Mouse (Mus musculus) hindbrain, embryonic 14.5 days (tissue): ENCODE measurements around the gene Fbxo36. TPM values are rescaled to one million over a fixed set of nuclear protein-coding genes. Genes with fewer than 3 reads are reported as not detected.

ENCODE experiments used
- ATAC-seq: fragments of 200-750 bp; cut with Nextera tagmentation; 2 replicates; pipeline ENCODE4 v1.8.0; 2017; ENCODE audit warnings: moderate number of reproducible peaks, mild to moderate bottlenecking, moderate TSS enrichment, moderate library complexity; ENCODE audit not compliant: low FRiP score
- DNase-seq: peaks from one replicate; pipeline ENCODE4 v3.0.0-alpha.2; 2015; ENCODE audit warnings: low spot score
- H3K27ac ChIP-seq: fragments of 300-500 bp; sonication (generic); 2 replicates; pipeline ENCODE4 v1.5.1; 2014; ENCODE audit warnings: mild to moderate bottlenecking, moderate library complexity
- H3K27me3 ChIP-seq: fragments of 300-500 bp; sonication (generic); 2 replicates; pipeline ENCODE4 v1.6.1; 2014; ENCODE audit warnings: mild to moderate bottlenecking, low read length, mixed read lengths; ENCODE audit not compliant: control insufficient read depth, insufficient read depth
- H3K36me3 ChIP-seq: fragments of 300-500 bp; sonication (generic); replicated peaks from 2 replicates; pipeline ENCODE4 v1.6.1; 2014; ENCODE audit not compliant: control insufficient read depth, insufficient read depth
- H3K4me1 ChIP-seq: fragments of 300-500 bp; sonication (generic); replicated peaks from 2 replicates; pipeline ENCODE4 v1.6.1; 2014; ENCODE audit warnings: antibody characterized with exemption, low read length, mixed read lengths; ENCODE audit not compliant: control insufficient read depth, insufficient read depth
- H3K4me2 ChIP-seq: fragments of 300-500 bp; sonication (generic); replicated peaks from 2 replicates; pipeline ENCODE4 v1.6.1; 2014; ENCODE audit warnings: mild to moderate bottlenecking, moderate library complexity
- H3K4me3 ChIP-seq: fragments of 300-500 bp; sonication (generic); replicated peaks from 2 replicates; pipeline ENCODE4 v1.5.1; 2014; ENCODE audit warnings: mild to moderate bottlenecking, low read length
- H3K9ac ChIP-seq: fragments of 300-500 bp; sonication (generic); 2 replicates; pipeline ENCODE4 v1.6.1; 2014
- H3K9me3 ChIP-seq: fragments of 300-500 bp; sonication (generic); 2 replicates; pipeline ENCODE4 v1.6.1; 2016; ENCODE audit warnings: low read length; ENCODE audit not compliant: control insufficient read depth
- WGBS: fragments of 180-500 bp; shearing (Covaris S2); extraction: QIAGEN DNeasy Blood & Tissue Kit; methylation state at CpG from one replicate; pipeline ENCODE4 v1.1.7; 2014; 5-methylcytosine and 5-hydroxymethylcytosine counted together
- polyA plus RNA-seq: library from polyadenylated mRNA; unstranded; fragments of >200 nt; fragmentation: Nextera tagmentation; extraction: Ambion mirVana; gene quantifications from 2 replicates; pipeline ENCODE4 v1.2.1, GENCODE M21; 2014

The Fbxo36 gene
- polyA plus RNA-seq, 1 experiment from 2014 or later, result 9.5 TPM

DNA sequence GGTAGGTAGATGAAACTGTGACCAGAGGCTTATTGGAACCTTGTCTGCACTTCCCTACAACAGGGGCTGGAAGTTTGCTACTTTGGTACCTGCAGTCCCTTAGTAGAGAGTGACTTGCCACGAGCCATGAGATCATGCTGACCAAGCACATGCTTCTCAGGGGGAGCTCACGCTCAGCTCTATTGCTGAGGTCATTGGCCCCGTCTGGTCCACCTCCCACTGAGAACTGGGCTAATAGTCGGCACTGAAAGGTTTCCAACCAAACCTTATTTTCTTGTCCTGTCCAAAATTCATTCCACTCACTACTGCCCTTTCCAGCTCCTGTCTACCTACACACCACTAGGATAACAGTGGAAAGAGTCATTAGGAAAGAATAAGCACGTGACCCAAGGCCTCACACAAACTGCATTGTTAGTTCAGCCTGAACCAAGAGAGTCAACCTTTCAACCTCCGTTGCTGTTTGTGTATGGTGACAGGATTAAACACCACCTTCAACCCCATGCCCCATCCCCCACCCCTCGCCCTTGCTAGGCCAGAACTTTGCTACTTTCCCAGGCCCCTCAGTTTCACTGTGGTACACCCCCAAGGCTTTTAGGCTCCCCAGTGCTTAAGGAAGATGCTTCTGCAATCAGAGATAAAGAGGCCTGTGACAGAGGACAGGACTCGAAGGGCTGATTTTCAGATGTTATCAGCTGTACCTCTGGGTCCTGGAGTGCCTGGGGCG is 12.0 kb downstream of the Fbxo36 start:
- H3K36me3 ChIP-seq, result no peaks in the 10 kb centered on the region
- H3K9ac ChIP-seq, result no peak overlapping the region
- H3K4me3 ChIP-seq, result no peak overlapping the region
- 45% methylated on average over 9 of the region's 9 CpGs for WGBS
- ATAC-seq, result no peak
- no peaks in the 10 kb centered on the region for H3K27me3 ChIP-seq
- H3K9me3 ChIP-seq, result no peaks in the 10 kb centered on the region
- no peaks in the 10 kb centered on the region for H3K4me1 ChIP-seq
- no peak overlapping the region for H3K4me2 ChIP-seq
- DNase-seq, result no peak
- no peak overlapping the region for H3K27ac ChIP-seq

DNA sequence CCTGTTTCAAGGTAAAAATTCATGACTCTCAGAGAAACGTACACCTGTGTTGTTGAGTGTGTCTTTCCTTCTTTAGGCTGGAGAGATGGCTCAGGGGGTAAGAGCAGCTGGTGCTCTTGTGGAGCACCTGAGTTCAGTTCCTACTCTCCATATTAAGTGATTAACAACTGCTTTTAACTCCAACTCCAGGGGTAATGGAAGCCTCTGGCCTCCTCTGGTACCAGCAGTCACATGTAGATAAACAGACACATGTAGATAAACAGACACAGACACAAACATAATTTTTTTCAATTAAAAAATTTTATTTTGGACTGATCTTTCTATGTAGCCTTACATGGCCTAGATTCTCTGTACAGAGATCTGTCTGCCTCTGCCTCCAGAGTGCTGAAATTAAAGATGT is 14.1 kb downstream of the Fbxo36 start:
- Histone ChIP-seq H3K9me3 (no peaks in the 10 kb centered on the region), H3K4me3 (no peak overlapping the region), H3K4me2 (no peak overlapping the region), H3K27me3 (no peaks in the 10 kb centered on the region), H3K27ac (no peak overlapping the region), H3K36me3 (no peaks in the 10 kb centered on the region), H3K4me1 (no peaks in the 10 kb centered on the region), H3K9ac (no peak overlapping the region)
- ATAC-seq (no peak), DNase-seq (no peak)
- 80% methylated on average over 1 of the region's 1 CpGs for WGBS

DNA sequence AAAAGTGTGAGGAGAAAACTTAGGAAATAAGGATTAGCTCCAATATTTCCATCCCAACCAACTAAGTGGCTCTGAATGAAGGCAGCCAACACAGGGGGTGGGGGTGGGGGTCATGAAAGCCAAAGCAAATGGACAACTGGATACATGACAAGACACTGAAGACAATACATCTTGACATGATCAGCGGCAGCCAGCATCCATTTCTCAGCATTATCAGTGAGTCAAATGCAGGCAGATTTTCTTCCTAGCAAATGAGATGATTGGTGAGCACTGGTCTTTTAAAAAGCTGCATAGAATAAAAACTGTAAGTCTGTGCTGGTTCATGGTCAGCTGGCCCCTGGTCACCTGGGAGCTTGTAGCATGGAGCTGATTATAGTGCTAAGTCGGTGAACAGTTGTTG is 15.3 kb downstream of the Fbxo36 start:
- no peaks in the 10 kb centered on the region for H3K4me1 ChIP-seq
- H3K27me3 ChIP-seq, result no peaks in the 10 kb centered on the region
- H3K4me2 ChIP-seq, result no peak overlapping the region
- 81% methylated on average over 2 of the region's 2 CpGs for WGBS
- H3K27ac ChIP-seq, result no peak overlapping the region
- no peak overlapping the region for H3K9ac ChIP-seq
- H3K9me3 ChIP-seq, result no peaks in the 10 kb centered on the region
- no peak for ATAC-seq
- H3K36me3 ChIP-seq, result no peaks in the 10 kb centered on the region
- no peak for DNase-seq
- H3K4me3 ChIP-seq, result no peak overlapping the region

DNA sequence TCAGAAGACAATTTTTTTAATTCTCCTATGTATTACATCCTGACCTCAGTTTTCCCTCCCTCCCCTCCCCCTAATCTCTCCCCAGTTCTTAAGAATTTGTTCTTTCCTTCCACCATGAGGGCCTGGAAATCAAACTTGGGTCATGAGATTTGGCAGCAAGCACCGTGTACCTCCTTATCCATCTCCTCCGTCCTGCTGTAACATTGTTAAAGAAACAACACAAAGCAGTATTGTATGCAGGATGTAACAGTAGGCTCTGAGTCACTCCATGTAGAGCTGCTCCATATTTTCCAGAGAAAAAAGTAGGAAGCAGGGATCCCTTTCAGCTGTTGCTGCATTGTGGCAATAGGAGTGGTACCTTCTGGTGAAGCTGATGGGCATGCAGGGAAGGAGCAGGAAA is 16.1 kb downstream of the Fbxo36 start:
- Histone ChIP-seq H3K36me3 (no peaks in the 10 kb centered on the region), H3K4me1 (no peaks in the 10 kb centered on the region), H3K9me3 (no peaks in the 10 kb centered on the region), H3K4me2 (no peak overlapping the region), H3K27me3 (no peaks in the 10 kb centered on the region), H3K9ac (no peak overlapping the region), H3K27ac (no peak overlapping the region), H3K4me3 (no peak overlapping the region)
- 86% methylated on average over 2 of the region's 2 CpGs for WGBS
- no peak for ATAC-seq
- DNase-seq, result no peak

DNA sequence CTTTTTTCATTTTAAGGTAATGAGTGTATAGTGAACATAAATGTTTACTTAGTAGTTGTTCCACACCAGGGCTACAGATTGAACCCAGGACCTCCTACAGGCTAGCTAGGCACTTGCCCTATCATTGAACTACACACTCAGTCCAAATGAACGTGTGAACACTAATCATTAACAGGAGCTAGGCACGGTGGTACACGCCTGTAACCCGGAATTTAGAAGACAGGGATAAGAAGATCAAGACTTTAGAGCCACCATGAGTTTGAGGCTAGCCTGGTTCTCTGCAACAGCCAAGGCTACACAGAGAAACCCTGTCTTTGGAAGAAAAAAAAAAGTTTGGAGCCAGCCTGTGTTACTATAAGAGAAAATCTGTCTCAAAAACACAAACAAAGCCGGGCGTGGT is 20.0 kb downstream of the Fbxo36 start:
- no peak for DNase-seq
- no peaks in the 10 kb centered on the region for H3K4me1 ChIP-seq
- H3K27ac ChIP-seq, result no peak overlapping the region
- WGBS, result 92% methylated on average over 6 of the region's 6 CpGs
- no peaks in the 10 kb centered on the region for H3K36me3 ChIP-seq
- H3K9me3 ChIP-seq, result no peaks in the 10 kb centered on the region
- no peak for ATAC-seq
- H3K4me3 ChIP-seq, result no peak overlapping the region
- no peak overlapping the region for H3K9ac ChIP-seq
- H3K27me3 ChIP-seq, result no peaks in the 10 kb centered on the region
- H3K4me2 ChIP-seq, result no peak overlapping the region

DNA sequence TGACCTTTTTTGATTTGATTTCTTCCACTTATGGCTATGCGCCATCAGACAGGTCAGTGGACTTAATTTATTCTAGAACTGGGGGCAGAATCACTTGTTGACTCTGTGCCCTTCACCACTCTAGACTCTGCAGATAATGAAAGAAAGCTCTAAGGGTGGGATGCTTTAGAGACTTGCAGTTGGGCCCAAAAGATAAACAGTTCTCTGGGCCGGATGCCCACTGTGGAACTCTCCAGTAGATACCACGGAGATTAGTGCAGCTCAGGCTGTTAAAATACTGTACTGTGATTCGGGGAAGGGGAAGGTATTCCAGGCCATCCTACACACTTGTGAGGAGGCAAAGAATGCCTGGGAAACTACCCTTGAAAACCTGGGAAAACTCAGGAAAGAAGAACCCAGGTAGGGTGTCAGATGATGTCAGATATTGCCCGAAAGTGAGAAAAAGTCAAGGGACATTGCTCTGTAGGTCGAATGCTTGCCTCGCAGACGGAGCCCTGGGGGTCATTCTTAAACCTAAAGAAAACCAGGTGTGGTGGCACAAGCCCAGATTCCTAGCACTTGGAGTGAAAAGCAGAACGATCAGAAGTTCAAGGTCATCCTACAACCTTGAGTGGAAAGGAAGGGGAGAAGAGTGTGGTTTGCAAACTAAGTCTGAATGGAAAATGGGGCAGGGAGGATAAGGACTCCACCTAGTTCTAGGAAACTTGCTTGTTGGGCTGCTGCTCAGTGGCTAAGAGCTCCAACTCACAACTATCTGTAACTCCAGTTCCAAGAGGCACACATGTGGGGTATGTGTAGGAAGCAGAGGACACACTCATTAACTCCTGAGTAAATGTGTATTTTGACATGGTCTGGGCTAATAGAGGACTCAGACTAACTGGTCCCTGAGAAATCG is 21.0 kb downstream of the Fbxo36 start:
- no peaks in the 10 kb centered on the region for H3K4me1 ChIP-seq
- H3K27ac ChIP-seq, result no peak overlapping the region
- no peaks in the 10 kb centered on the region for H3K27me3 ChIP-seq
- DNase-seq, result no peak
- H3K36me3 ChIP-seq, result no peaks in the 10 kb centered on the region
- H3K4me2 ChIP-seq, result no peak overlapping the region
- H3K4me3 ChIP-seq, result no peak overlapping the region
- WGBS, result 85% methylated on average over 10 of the region's 10 CpGs
- ATAC-seq, result peak; percentile 21; the same call in 1 of the 2 replicates
- no peak overlapping the region for H3K9ac ChIP-seq
- no peaks in the 10 kb centered on the region for H3K9me3 ChIP-seq

DNA sequence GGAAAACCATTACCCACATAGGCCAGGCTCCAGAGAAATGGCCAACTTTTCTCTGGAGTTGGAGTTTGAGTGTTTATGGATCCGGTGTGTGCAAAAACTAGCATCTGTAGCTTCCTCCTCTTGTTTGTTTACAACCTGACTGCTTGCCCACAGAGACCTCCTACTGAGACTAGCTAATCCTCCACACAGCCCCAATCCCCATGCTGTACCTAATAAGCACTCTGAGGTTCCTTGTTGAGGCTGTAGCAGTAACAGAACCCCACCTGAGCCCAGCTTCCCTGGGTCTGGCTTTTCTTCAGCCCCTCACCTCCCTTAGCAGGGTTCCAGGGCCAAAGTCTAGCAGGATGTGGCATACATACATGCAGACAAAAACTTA is 21.6 kb downstream of the Fbxo36 start:
- H3K9me3 ChIP-seq, result no peaks in the 10 kb centered on the region
- H3K4me1 ChIP-seq, result no peaks in the 10 kb centered on the region
- H3K9ac ChIP-seq, result no peak overlapping the region
- ATAC-seq (no peak), DNase-seq (no peak)
- no peaks in the 10 kb centered on the region for H3K27me3 ChIP-seq
- H3K27ac ChIP-seq, result no peak overlapping the region
- WGBS, result 63% methylated on average over 1 of the region's 1 CpGs
- no peak overlapping the region for H3K4me2 ChIP-seq
- H3K4me3 ChIP-seq, result no peak overlapping the region
- H3K36me3 ChIP-seq, result no peaks in the 10 kb centered on the region

DNA sequence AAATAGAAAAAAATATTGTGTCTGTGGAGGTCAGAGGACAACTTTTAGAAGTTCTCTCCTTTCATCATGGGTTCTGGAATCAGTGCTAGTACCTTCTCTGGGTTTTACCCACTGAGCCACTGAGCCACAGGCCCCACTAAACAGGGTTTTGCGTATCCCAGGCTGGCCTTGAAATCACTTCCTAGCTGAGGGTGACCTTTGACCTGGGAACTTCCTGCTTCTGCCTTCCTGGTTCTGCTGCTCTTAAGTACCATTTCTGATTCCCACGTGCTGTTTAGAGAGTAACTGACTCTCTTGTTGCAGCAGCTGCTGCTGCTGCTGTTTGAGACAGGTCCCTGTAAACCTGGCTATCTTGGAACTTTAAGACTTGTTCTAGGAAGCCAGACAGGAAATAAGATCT is 25.0 kb downstream of the Fbxo36 start:
- no peak overlapping the region for H3K27ac ChIP-seq
- WGBS, result 68% methylated on average over 2 of the region's 2 CpGs
- DNase-seq, result no peak

DNA sequence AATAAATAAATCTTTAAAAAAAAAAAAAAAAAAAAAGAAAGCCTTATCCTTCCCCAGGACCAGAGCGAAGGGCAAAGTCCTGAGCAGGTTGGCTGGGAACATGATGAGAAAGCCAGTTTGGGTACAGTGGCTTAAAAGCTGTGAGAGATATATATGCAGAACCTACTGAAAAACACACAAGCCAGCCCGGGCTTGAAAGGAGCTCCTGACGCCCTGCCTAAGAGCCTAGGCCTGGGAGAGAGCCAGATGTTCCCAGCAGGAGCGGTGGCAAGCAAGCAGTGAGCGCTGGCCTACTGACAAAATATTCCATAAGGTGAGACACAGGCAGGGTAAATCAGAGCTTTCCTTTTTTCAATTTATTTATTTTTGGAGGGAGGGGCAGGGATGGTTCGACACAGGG is 26.6 kb downstream of the Fbxo36 start:
- H3K27ac ChIP-seq, result no peak overlapping the region
- WGBS, result 89% methylated on average over 6 of the region's 6 CpGs

More for the DNA sequence above, 25.0 kb downstream of the Fbxo36 start:
- Histone ChIP-seq H3K4me3 (no peak overlapping the region), H3K9me3 (no peaks in the 10 kb centered on the region), H3K36me3 (no peaks in the 10 kb centered on the region), H3K4me2 (no peak overlapping the region), H3K4me1 (no peaks in the 10 kb centered on the region), H3K9ac (no peak overlapping the region), H3K27me3 (no peaks in the 10 kb centered on the region)
- ATAC-seq, result no peak

More for the DNA sequence above, 26.6 kb downstream of the Fbxo36 start:
- H3K36me3 ChIP-seq, result no peaks in the 10 kb centered on the region
- no peak for DNase-seq
- no peak overlapping the region for H3K4me3 ChIP-seq
- no peaks in the 10 kb centered on the region for H3K4me1 ChIP-seq
- no peak overlapping the region for H3K4me2 ChIP-seq
- no peak for ATAC-seq
- H3K27me3 ChIP-seq, result no peaks in the 10 kb centered on the region
- no peak overlapping the region for H3K9ac ChIP-seq
- no peaks in the 10 kb centered on the region for H3K9me3 ChIP-seq
